Mouse (Mus musculus) neural tube, embryonic 14.5 days (tissue): ENCODE measurements around the gene Fahd1. TPM values are rescaled to one million over a fixed set of nuclear protein-coding genes. Genes with fewer than 3 reads are reported as not detected.

Source experiments
- ATAC-seq: fragments of 200-750 bp; cut with Nextera tagmentation; 2 replicates; pipeline ENCODE4 v1.8.0; 2017; ENCODE audit warnings: low read depth, mild to moderate bottlenecking, moderate TSS enrichment, moderate library complexity
- H3K27ac ChIP-seq: fragments of 300-500 bp; sonication (generic); 2 replicates; pipeline ENCODE4 v1.5.1; 2014; ENCODE audit warnings: low read depth, mild to moderate bottlenecking, control low read depth, low read length, moderate library complexity, mixed read lengths
- H3K27me3 ChIP-seq: fragments of 300-500 bp; sonication (generic); 2 replicates; pipeline ENCODE4 v1.6.1; 2014; ENCODE audit warnings: low read length; ENCODE audit not compliant: control insufficient read depth, insufficient read depth
- H3K36me3 ChIP-seq: fragments of 300-500 bp; sonication (generic); 2 replicates; pipeline ENCODE4 v1.6.1; 2014; ENCODE audit warnings: low read length, mixed read lengths; ENCODE audit not compliant: control insufficient read depth, insufficient read depth
- H3K4me1 ChIP-seq: fragments of 300-500 bp; sonication (generic); 2 replicates; pipeline ENCODE4 v1.6.1; 2014; ENCODE audit warnings: low read length; ENCODE audit not compliant: control insufficient read depth, insufficient read depth
- H3K4me2 ChIP-seq: fragments of 300-500 bp; sonication (generic); 2 replicates; pipeline ENCODE4 v1.6.1; 2014; ENCODE audit warnings: mild to moderate bottlenecking, low read depth, low read length, control low read depth
- H3K4me3 ChIP-seq: fragments of 300-500 bp; sonication (generic); 2 replicates; pipeline ENCODE4 v1.5.1; 2014; ENCODE audit warnings: low read depth, low read length, control low read depth, mixed read lengths
- H3K9ac ChIP-seq: fragments of 300-500 bp; sonication (generic); replicated peaks from 2 replicates; pipeline ENCODE4 v1.6.1; 2014; ENCODE audit warnings: low read depth, mild to moderate bottlenecking, control low read depth, low read length, mixed read lengths
- H3K9me3 ChIP-seq: fragments of 300-500 bp; sonication (generic); 2 replicates; pipeline ENCODE4 v1.6.1; 2016; ENCODE audit warnings: low read length; ENCODE audit not compliant: control insufficient read depth
- WGBS: fragments of 180-500 bp; shearing (Covaris S2); extraction: QIAGEN DNeasy Blood & Tissue Kit; methylation state at CpG from one replicate; pipeline ENCODE4 v1.1.7; 2014; 5-methylcytosine and 5-hydroxymethylcytosine counted together
- polyA plus RNA-seq: library from polyadenylated mRNA; unstranded; fragments of >200 nt; fragmentation: Nextera tagmentation; extraction: Ambion mirVana; gene quantifications from 2 replicates; pipeline ENCODE4 v1.2.1, GENCODE M21; 2014

Fahd1 gene
- polyA plus RNA-seq, 1 experiment from 2014 or later = 27.6 TPM

GRCm38 (mm10) chr17:24855838-24856464, 5.8 kb upstream of the Fahd1 start:
- Histone ChIP-seq H3K9me3 (no peaks in the 10 kb centered on the region), H3K4me1 (peaks cover 7% of the 10 kb centered on the region), H3K9ac (no peak overlapping the region), H3K27ac (no peak overlapping the region), H3K4me3 (no peak overlapping the region), H3K27me3 (no peaks in the 10 kb centered on the region), H3K4me2 (no peak overlapping the region), H3K36me3 (0 out of 2 replicates have a peak, but pooled peaks cover 5% of the 10 kb centered on the region)
- ATAC-seq = no peak
- 92% methylated on average over 3 of the region's 3 CpGs for WGBS

GRCm38 (mm10) chr17:24851381-24852125, 1.4 kb upstream of the Fahd1 start:
- Histone ChIP-seq H3K36me3 (no peaks in the 10 kb centered on the region), H3K4me3 (peak overlapping the region; percentile 82), H3K27ac (no peak overlapping the region), H3K4me2 (peak overlapping the region; percentile 86), H3K4me1 (peaks cover 19% of the 10 kb centered on the region), H3K9me3 (no peaks in the 10 kb centered on the region), H3K9ac (peak overlapping the region; percentile 72; the same call in 1 of the 2 replicates), H3K27me3 (no peaks in the 10 kb centered on the region)
- ATAC-seq = no peak
- 85% methylated on average over 10 of the region's 10 CpGs for WGBS

GRCm38 (mm10) chr17:24850773-24851127, 586 bp upstream of the Fahd1 start:
- Histone ChIP-seq H3K27me3 (no peaks in the 10 kb centered on the region), H3K4me3 (peak overlapping the region; percentile 82), H3K36me3 (no peaks in the 10 kb centered on the region), H3K4me1 (peaks cover 19% of the 10 kb centered on the region), H3K27ac (peak overlapping the region; percentile 52; the same call in 1 of the 2 replicates), H3K4me2 (peak overlapping the region; percentile 86), H3K9ac (peak overlapping the region; percentile 72), H3K9me3 (no peaks in the 10 kb centered on the region)
- 1% methylated on average over 15 of the region's 20 CpGs for WGBS
- no peak for ATAC-seq

GRCm38 (mm10) chr17:24849733-24850064, 465 bp downstream of the Fahd1 start:
- no peak; the same call in 1 of the 2 replicates for ATAC-seq
- under 1% methylated on average over 21 of the region's 21 CpGs for WGBS
- H3K4me1 ChIP-seq = peaks cover 19% of the 10 kb centered on the region
- no peaks in the 10 kb centered on the region for H3K9me3 ChIP-seq
- no peaks in the 10 kb centered on the region; the same call in 1 of the 2 replicates for H3K27me3 ChIP-seq
- H3K9ac ChIP-seq = peak overlapping the region; percentile 72
- peak overlapping the region; percentile 91 for H3K27ac ChIP-seq
- peak overlapping the region; percentile 82 for H3K4me3 ChIP-seq
- no peaks in the 10 kb centered on the region for H3K36me3 ChIP-seq
- peak overlapping the region; percentile 86 for H3K4me2 ChIP-seq

- Histone ChIP-seq H3K4me3 (0 out of 2 replicates have a peak overlapping the region, but pooled peaks have one; percentile 82), H3K4me1 (peaks cover 19% of the 10 kb centered on the region), H3K27ac (no peak overlapping the region), H3K4me2 (peak overlapping the region; percentile 86), H3K9ac (no peak overlapping the region), H3K36me3 (no peaks in the 10 kb centered on the region), H3K9me3 (no peaks in the 10 kb centered on the region), H3K27me3 (no peaks in the 10 kb centered on the region; the same call in 1 of the 2 replicates)
- no peak for ATAC-seq
Observed at GRCm38 (mm10) chr17:24848600-24849031, 1.5 kb downstream of the Fahd1 start.

GRCm38 (mm10) chr17:24847386-24847785, 2.8 kb downstream of the Fahd1 start:
- Histone ChIP-seq H3K9ac (no peak overlapping the region), H3K4me2 (no peak overlapping the region), H3K4me3 (no peak overlapping the region), H3K27me3 (no peaks in the 10 kb centered on the region; the same call in 1 of the 2 replicates), H3K9me3 (no peaks in the 10 kb centered on the region), H3K36me3 (no peaks in the 10 kb centered on the region), H3K4me1 (peaks cover 19% of the 10 kb centered on the region), H3K27ac (no peak overlapping the region)
- ATAC-seq = no peak
- WGBS = 96% methylated on average over 1 of the region's 1 CpGs

GRCm38 (mm10) chr17:24844525-24844924, 5.6 kb downstream of the Fahd1 start:
- Histone ChIP-seq H3K27me3 (no peaks in the 10 kb centered on the region; the same call in 1 of the 2 replicates), H3K9ac (no peak overlapping the region), H3K9me3 (no peaks in the 10 kb centered on the region), H3K4me3 (no peak overlapping the region), H3K4me2 (no peak overlapping the region), H3K4me1 (peaks cover 12% of the 10 kb centered on the region; the same call in 1 of the 2 replicates), H3K27ac (no peak overlapping the region), H3K36me3 (no peaks in the 10 kb centered on the region)
- WGBS = 32% methylated on average over 9 of the region's 9 CpGs
- no peak for ATAC-seq

- no peak for ATAC-seq
- WGBS = 58% methylated on average over 2 of the region's 2 CpGs
- Histone ChIP-seq H3K4me2 (no peak overlapping the region), H3K36me3 (no peaks in the 10 kb centered on the region), H3K9me3 (no peaks in the 10 kb centered on the region), H3K4me3 (no peak overlapping the region), H3K27me3 (no peaks in the 10 kb centered on the region; the same call in 1 of the 2 replicates), H3K27ac (no peak overlapping the region), H3K4me1 (no peaks in the 10 kb centered on the region), H3K9ac (no peak overlapping the region)
Observed at GRCm38 (mm10) chr17:24842631-24843030, 7.5 kb downstream of the Fahd1 start.

- Histone ChIP-seq H3K9me3 (no peaks in the 10 kb centered on the region), H3K36me3 (no peaks in the 10 kb centered on the region), H3K4me3 (no peak overlapping the region), H3K9ac (no peak overlapping the region), H3K4me1 (no peaks in the 10 kb centered on the region), H3K27ac (no peak overlapping the region), H3K4me2 (no peak overlapping the region), H3K27me3 (no peaks in the 10 kb centered on the region; the same call in 1 of the 2 replicates)
- no peak for ATAC-seq
- 49% methylated on average over 4 of the region's 4 CpGs for WGBS
Observed at GRCm38 (mm10) chr17:24841133-24841532, 9.0 kb downstream of the Fahd1 start.
